Mouse (Mus musculus) frontal cortex, postnatal 36 days (tissue): ENCODE data around the gene Akap13.

Source experiments
- DNase-seq, 2 experiments: peaks; one replicate each; pipeline ENCODE4 v3.0.0; 2022; ENCODE audit warnings: low spot score in 2 of 2

Gene Akap13

GRCm38 (mm10) chr7:75793091-75793490, 337.8 kb downstream of the Akap13 start:
- DNase-seq, result no peak

DNA sequence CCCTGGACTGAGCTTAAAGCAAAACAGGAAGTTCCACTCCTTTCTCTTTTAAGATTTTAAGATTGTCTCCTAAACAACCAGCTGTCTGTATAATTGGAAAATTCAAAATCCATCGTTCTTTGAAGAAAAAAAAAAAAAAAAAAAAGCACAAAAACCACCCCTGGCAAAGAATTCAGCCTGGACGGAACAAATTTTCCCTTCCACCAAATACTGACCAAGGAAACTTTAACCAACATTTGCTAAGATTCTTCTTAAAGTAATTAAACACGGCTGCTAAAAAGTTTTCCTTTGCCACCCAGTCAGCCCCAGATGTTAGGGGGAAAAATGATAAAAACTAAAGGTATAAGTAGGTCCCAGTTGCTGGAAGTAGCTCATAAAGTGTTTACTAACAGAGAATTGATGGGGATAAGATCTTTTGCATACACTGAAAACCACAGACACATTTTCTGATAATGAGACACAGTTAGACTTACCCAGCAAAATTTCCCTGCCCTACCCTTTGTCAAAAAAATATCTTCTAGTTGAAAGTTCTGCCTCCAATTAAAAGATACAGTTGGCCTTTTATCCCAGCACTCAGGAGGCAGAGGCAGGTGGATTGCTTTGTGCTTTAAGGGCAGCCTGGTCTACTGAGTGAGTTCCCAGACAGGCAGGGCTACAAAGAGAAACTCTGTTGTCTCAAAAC, 338.5 kb downstream of the Akap13 start:
- DNase-seq, result no peak

- no peak for DNase-seq
Measured at GRCm38 (mm10) chr7:75795106-75795505, 339.8 kb downstream of the Akap13 start.

GRCm38 (mm10) chr7:75796474-75796873, 341.1 kb downstream of the Akap13 start:
- DNase-seq, result no peak

GRCm38 (mm10) chr7:75800530-75800929, 345.2 kb downstream of the Akap13 start:
- DNase-seq, result no peak

DNA sequence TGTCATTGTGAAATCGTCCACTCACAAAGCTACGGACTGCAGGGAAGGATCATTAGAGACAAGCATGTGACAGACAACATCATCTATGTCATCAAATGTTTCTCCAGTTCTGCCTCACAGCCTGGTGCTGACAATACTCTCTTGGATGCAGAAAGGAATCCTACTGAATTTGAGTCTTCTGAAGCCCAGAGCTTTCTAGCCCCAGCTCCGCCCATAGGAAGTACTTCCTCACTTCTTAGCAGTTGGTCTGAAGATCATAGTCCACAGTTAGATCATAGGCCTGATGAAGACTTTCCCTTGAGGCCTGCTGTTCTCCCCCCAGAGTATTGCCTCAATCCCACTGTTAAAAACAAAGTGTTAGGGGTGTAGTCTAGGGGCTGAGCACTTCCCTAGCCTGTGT, 345.7 kb downstream of the Akap13 start:
- no peak for DNase-seq

GRCm38 (mm10) chr7:75801621-75802358, 346.5 kb downstream of the Akap13 start:
- DNase-seq, result no peak

DNA sequence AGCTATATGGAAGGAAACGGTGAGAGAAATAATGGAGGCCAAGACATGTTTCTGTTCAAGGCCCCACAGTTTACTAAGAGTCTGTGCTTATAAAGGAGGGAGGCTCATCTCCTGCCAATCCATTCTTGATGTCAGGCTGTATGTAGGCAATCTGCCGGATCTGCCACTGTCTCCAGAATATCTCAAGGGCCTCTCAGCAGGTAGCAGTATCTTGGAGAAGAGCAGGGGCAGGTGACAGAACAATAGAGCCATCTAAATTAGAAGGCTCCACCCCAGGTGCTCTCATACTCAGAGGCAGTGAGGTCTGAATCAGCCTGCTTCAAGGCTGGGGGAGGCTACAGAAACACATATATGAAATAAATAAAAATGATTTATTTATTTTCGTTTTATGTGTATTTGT, 347.6 kb downstream of the Akap13 start:
- DNase-seq, result no peak
